Mouse (Mus musculus) CD4-positive helper T cell, adult 2 months (primary cell): ENCODE results near the gene Ociad2.

Experiments used
- DNase-seq: peaks from one replicate; pipeline ENCODE4 v3.0.0-alpha.2; 2012; ENCODE audit warnings: low read depth, missing footprints, low spot score

Ociad2 gene

DNA sequence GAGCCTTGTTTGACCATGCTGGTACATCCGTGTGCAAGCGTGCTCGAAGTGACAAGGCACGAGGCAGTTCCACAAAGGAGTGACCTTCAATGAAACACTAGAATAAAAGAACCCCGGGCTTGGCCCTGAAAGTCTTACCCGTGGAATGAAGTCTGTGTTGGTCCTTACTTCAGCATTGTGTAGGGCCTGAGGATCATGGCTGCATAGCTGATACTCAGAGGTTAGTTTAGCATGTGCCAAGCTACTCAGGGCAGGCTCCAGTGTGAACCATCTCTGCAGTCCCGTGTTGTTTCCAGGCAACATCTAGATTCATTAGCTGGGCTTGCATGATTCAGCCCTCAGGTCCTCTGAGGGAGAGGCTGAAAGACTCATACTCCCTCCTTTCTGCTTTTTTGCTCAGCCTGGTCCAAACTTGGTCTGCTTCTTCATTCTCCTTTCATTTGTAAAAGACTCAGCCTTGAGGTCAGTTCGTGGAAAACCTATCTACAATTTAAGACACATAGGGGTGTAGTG, at the start of gene Ociad2:
TSS of gene Ociad2 (minus strand) at position 306 of the 513 bp plus-strand sequence.
- no peak for DNase-seq

DNA sequence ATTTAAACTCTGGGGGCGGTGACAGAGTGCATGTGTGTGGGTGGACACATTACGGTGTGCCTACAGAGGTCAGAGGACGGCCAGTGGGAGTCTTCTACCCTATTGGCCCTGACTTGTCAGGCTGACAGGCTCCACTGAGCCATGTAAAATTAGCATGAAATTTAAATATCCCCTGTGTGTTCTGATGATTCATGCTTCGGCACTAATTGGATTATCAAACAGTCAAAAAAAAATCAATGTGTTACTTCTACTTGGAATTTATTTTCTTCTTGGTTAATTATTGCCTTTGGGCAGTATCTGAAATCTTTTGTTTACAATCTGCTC, 42.8 kb upstream of the Ociad2 start:
- no peak for DNase-seq

DNA sequence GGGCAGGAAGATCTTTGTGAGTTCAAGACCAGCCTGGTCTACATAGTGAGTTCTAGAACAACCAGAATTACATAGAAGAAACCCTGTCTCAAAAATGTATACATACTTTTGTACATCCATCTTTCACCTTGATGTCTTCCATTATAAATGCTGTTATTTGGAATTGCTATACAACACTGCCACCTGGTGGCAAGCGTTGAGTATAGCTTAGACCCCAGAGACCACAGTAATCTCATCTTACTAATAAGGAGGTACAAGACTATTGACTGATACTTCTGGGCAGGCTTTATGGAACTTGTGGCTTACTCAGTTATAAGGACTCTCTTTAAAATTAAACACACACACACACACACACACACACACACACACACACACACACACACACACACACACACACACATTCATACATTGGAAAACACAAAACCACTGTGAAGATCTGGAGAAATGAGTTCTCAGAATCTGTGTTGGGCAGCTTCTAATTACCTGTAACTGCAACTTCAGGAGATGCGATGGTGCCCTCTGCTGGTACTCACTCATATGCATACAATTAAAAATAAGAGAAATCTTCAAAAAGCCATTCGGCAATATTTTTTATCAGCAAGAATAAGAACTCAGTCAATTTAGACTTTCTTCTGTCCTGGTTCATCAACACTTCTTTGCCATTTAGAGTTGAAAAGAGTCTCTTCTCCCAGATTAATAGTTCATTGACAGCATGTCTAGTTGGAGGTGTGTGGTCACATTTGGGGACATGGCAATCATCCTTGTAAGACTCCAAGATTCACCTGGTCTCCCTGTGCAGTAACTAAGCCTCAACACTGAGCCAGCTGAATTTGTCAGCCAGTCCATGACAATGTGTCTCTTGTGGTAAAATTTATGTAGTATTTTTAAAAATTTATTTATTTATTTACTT, 42.2 kb upstream of the Ociad2 start:
- peak; percentile 66 for DNase-seq

DNA sequence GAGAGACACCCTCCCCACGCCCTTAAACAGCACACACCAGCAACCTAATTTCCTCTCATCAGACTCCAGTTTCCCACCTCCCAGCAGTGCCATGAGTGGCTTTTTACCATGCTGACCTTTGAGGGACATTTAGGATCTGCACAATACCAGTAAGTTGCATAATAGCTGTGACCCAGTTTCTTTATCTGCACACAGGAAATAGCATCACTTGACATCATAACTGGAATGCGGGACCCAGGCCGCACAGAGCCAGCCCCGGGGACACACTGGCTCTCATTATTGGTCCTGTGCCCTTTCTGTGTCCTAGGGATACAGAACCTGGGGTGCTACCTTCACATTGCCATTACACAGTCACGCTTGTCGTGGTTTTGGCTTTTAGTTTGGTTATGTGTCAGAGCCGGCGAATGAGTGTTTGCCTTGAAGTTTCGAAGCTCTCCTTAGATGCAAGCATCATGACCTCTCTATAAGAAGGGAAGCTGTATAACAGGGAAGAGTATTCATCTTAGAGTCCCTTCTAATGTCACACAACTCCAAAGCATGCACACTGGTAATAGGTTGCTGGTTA, 41.2 kb upstream of the Ociad2 start:
- peak; percentile 28 for DNase-seq

DNA sequence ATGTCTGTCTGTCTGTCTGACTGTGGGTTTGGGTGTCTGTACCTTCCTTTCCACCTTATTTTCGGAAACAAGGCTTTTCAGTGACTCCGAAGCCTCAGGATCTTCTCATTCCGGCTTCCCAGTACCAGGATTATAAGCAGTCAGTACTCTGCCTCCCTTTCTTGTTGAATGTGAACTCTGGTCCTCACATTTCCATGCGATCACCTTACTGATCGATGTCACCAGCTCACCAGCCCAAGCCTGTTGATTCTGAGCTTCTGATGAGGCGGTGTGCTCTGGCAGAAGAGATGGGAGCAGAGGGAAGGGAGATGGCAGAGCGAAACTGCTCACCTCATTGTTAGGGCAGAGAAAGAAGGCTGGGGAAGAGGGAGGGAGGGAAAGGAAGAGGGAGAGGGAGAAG, 40.7 kb upstream of the Ociad2 start:
- no peak for DNase-seq

DNA sequence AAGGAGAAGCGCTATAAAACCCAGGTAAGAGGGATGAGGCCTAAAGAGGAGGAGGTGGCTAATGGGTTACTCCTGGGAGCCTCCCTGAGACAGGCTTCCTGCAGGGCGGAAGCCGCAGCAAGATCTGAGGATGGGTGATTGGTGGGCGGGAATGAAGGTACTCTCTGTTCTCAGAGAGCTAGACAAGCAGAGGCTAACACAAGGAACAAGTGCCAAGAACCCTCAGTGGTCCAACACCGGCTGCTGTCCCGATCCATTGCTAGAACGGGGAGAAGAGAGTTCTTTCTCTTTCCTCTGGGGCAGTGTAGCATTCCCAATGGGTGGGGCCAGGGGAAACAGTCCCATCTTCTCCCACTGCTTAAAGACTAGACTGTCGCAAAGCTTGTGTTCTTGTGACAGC, 40.0 kb upstream of the Ociad2 start:
- DNase-seq = no peak

DNA sequence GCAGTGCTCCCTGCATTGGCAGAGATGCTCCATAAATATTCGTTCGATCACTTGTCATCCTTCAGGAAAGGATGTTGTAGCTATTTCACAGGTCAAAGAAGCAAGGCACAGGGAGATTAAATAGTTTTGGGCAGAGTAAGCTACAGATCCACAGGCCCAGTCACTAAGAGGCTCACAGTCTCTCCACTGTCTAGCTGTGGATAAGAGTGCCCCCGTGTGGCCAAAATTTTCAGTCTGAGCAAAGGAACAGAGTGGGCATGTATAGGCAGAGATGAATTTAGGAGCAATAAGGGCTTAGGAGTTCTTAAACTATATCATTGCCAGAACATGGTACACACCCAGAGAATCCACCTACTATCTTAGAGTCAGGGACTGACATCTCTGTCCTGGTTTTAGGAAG, 39.1 kb upstream of the Ociad2 start:
- peak; percentile 59 for DNase-seq

DNA sequence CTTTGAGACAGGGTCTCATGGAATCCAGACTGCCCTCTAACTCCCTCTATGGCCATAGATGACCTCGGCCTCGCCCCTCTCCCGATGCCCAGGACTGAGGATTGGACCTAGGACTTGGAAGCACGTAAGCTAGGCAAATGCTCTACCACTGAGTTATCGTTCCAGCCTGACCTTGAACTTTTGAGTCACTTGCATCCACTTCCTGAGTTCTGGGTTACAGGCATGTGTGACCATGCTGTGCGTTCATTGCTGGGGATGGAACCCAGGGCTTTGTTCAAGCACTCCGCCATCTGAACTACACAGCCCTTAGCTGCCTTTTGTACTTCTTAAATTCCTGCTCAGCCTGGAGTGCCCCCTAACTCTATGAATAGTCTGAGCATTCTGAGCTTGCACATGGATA, 35.7 kb upstream of the Ociad2 start:
- no peak for DNase-seq

DNA sequence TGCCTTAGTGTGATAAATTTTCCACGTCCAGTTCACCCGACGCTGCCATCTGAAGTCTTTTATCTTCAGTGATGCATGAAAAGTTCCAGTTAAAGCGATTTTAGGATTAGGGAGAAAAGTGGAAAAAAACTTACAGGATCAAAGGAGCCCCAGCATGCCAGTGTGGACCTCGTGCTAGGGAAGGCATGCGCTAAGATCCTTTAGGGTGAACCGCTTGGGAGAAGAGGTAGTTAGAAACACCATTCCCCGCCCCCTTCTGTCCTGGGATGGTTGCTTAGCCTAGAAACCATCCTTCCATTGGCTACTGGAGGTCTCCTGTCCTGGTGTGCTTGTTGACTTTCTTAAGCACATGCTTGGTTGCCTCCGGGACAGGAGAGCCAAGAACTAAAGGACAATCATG, 35.2 kb upstream of the Ociad2 start:
- DNase-seq = no peak

DNA sequence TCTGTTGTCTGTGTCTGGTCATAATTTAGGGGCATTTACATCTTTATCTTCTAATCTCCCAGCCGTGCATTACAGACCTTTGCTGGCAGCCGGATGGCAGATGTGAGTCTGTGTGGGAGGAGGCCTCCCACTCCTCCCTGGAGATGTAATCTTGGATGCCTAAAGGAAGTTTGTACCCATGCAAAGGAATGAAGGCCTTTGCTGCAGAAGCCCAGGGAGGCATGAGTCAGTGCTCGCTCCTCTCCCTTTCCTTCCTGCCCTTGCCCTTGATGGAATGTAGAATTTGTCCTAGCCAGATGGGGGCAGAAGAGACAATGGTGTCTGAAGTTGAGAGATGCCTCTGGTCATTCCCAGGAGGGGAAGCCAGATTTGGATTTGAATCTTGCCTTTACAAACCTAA, 32.4 kb upstream of the Ociad2 start:
- no peak for DNase-seq

DNA sequence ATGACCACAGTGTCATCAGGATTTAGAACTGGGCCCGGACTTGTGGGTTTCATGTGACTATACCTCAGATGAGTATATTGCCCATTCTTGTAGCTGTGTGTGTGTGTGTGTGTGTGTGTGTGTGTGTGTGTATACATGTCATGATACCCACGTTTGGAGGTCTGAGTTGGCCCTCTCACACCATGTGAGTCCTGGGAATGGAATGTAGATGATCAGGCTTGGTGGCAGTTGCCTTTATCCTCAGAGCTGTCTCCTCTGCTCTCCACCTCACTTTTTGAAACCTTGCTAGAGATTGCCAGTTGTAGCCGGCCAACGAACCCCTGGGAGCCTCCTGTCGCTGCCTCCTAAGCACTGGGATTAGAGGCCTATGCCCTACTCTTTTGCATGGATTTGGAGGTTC, 31.8 kb upstream of the Ociad2 start:
- DNase-seq = no peak

DNA sequence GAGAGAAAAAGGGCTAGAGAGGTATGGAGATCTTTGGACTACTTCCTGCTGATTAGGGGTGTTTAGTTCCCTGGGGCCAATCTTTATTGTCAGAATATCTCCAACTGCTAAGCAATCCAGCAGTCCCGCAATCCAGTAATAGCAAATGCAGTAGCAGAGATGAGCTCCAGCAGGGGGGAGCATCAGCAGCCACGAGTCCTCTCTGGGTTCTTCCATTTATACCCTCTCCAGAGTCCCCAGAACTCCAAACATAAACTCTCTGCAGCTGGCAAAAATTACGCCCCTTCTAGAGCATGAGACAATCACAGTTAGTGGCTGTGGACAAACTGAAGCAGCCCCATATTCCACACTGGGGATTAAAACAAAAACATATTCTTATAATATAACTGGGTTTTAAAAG, 28.9 kb upstream of the Ociad2 start:
- DNase-seq = no peak

DNA sequence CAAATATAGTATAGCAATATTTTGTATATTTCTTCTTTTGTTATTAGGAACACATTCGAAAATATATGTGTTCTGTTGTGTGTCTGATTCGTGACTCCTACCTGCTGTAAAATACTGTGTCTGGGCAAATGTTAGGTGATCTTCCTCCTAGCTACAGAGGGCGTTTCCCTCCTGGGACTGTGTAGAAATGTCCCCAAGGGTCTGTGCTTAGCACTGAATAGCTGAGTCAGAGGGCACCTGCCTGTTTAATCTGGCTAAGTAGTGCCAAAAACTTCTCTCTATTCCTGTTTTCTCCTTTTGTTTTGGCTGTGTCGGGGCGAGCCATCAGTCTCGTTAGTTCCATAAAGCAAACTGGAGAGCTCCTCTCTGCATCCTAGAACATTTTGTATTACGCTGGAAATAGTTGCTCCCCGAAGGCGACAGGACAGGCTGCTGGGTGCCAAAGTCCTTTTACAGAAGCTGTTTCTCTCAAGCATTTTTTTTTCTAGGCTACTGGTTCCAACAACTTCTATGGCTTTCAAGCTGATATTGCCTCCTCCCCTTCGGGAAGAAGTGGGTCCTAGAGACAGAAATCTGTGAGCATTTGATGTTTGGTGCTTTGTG, 28.1 kb upstream of the Ociad2 start:
- no peak for DNase-seq

DNA sequence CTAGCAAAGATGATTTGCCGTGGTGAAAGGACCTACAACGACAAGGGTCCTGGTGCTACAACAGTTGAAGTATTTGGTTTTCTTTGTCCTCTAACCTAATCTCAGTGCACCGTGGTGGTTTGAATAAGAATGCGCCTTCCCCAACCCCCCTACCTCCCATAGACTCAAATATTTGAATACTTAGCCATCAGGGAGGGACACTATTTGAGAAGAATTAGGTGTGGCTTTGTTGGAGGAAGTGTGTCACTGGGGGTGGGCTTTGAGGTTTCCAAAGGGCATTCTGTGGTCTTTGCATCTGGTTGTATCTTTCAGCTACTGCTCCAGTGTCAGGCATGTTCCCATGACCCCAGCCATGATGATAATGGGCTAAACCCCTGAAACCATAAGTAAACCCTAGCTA, 27.1 kb upstream of the Ociad2 start:
- DNase-seq = no peak

DNA sequence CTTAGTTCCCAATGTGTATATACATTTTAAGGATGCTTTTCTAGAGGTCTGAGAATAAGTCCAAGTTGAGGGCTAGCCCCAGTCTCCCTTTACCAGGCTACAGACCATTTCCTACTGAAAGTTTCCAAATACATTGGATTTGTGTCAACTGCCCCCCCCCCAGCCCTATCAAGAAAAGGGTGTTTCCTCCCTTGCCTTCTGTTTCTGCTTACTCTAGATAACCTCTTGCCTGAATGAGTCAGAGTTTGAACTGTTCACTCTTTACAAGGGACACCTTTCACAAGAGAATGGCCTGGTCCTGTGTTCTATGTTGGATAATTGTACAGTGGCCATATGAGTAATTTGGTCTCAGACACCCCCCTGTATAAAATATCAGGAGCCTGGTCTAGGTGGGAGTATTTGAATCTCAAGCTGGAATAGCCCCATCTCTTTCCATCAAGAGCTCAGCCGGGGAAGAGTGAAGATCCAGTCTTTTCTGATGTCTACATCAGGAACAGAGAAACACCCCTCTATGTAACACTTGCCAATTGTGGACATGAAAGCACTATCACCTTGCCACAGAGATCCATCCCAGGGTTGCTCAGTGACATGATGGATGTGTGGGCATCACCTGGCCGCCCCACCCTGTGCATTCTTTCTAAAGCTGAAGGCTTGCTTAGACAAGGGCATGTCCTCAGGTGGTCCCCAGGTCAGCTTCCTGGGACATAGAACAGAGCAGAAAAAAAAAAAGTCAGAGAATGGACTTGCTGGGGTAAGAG, 23.5 kb upstream of the Ociad2 start:
- no peak for DNase-seq

DNA sequence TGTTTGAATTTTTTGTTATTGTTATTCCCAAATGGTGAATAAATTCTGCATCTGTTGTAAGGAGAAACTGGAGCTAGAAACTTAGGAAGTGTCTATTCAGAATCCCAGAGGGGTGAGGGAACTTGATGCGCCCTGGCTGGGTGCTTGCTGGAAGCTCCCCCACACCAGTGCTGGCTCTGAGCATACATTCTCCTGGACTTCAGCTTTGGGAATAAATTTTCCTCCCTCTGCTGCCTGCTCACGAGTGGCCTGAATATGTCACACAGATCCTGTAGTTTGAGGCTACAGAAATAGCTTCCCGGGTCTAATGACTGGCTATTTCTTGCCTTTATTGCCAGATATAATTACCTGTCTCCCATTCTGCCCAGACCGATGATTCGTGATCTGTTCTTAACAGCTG, 22.0 kb upstream of the Ociad2 start:
- no peak for DNase-seq

DNA sequence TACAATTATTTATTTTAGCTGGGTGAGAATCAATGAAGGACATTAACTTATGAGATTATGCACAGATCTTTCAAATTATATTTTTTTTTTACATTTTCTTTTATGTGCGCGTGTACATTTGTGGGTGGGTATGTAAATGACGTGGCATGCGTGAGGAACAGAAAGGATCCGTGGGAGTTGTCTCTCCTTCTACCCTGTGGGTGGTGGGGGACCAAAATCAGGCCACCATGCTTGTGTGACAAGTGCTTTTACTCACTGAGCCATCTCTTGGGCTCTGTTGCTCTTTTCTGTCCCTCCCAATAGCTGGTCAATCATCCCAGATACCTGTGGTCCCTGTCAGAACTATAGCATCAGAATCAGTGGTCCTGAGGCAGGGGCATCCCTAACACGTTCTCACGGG, 21.5 kb upstream of the Ociad2 start:
- no peak for DNase-seq

DNA sequence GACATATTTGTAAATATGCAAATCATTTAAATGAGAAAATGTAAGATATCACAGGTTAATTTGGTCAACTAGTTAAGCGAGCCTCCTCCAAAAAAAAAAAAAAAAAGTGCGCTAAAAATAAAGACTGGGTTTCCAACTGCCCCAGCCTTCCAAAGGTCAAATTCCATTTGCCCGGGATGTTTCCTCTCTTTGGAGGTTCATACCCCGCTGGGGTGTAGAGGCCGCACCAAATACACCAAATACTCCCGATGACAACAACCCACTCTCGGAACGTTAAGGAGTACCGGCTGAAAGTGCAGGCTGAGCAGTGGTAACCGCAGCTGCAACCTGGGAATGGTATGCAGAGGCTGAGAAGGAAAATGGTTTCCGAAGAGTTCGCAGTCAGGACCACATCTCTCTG, 19.4 kb upstream of the Ociad2 start:
- no peak for DNase-seq

DNA sequence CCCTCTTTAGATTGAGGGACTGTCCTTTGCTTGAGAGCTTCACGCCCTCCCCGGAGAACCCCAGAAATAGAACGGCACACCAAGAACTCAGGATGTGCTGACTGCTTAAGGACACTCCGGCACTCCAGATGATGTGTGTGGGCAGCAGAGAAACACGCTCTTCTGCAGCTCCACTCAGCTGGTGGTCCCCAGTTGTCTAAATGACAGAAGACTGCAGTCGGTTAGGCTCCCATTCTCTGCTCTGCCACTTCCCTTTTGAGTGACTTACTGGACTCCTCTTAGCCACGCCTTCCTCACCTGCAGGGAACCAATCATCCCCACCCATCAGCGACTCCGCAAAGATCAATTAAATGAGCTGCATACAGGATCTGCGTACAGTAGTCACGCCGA, 18.9 kb upstream of the Ociad2 start:
- DNase-seq = no peak

DNA sequence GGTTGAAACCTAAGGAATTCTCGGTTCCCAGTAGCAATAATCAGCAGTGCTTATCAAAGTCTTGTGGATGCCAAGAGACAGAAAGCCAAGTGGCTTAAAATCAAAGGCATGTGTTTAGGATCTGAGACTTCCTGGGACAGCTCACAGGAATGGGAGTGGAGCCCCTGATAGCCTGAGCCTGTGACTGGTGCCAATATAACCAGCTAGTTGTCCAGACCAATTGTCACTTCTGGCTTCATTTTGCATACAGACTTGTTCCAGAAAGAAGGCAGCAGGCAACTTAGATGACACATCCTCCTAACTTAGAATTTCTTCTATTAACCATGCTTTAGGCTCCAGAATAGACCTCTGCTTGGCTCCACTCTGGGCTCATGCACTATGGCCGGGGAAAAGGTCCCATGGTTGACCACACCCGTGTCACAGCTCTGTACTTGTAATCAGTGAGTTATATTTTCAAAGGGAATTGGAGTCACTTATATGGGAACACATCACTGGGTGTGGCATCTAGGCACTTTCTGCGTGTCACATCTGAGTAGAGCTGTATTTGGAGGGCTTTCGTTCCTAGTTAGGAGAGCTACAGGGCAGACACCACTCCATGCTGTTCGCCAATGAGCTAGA, 18.4 kb upstream of the Ociad2 start:
- DNase-seq = no peak

DNA sequence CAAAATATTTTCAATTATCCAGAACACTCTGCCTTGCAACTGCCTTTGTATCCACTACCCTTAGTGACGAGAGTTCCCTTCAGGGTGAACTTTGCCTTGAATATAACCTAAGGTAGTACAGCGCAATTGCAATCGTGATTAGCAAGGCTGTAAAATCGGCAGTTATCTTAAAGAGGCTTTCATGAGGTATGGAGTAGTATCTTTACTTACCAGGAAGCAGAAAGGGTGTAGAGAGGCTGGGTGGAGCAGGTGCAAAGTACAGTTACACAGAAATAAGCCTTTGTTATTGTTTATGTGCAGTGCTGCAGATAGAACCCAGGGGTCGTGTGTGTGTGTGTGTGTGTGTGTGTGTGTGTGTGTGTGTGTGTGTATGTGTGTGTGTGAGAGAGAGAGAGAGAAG, 14.6 kb upstream of the Ociad2 start:
- no peak for DNase-seq

DNA sequence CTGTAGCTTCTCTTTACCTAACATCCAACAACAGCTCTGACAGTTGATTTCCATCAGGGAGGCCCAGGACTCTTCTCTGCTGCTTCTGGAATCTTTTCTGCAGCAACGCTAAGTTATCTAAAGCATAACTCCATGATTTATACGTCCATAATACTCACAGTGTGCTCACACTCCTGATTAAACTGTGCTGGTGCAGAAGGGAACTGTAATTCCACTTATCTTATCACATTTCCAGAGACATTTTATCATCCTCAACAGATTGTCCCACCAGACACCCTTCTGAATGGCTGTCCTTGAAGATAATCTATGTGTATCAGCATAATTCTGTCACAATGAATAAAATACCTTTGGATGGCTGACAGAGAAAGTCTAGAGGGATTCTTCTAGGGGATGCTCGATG, 13.2 kb upstream of the Ociad2 start:
- DNase-seq = no peak
